Mouse (Mus musculus) limb, embryonic 14.5 days (tissue): ENCODE results near the gene Nhsl1. TPM values are rescaled to one million over a fixed set of nuclear protein-coding genes. Genes with fewer than 3 reads are reported as not detected.

Experiments used
- ATAC-seq: fragments of 200-750 bp; cut with Nextera tagmentation; 2 replicates; pipeline ENCODE4 v1.8.0; 2017; ENCODE audit warnings: low read depth, moderate number of reproducible peaks, moderate TSS enrichment; ENCODE audit not compliant: low FRiP score
- DNase-seq: peaks from one replicate; pipeline ENCODE4 v3.0.0-alpha.2; 2015; ENCODE audit warnings: low spot score
- H3K27ac ChIP-seq: fragments of 300-500 bp; sonication (generic); replicated peaks from 2 replicates; pipeline ENCODE4 v1.5.1; 2014; ENCODE audit warnings: low read depth, mild to moderate bottlenecking, low read length, moderate library complexity, mixed read lengths
- H3K27me3 ChIP-seq: fragments of 300-500 bp; sonication (generic); 2 replicates; pipeline ENCODE4 v1.6.1; 2014; ENCODE audit warnings: low read length, mixed read lengths; ENCODE audit not compliant: control insufficient read depth, insufficient read depth
- H3K36me3 ChIP-seq: fragments of 300-500 bp; sonication (generic); 2 replicates; pipeline ENCODE4 v1.6.1; 2014; ENCODE audit warnings: mild to moderate bottlenecking, low read length, moderate library complexity, mixed read lengths; ENCODE audit not compliant: control insufficient read depth, insufficient read depth
- H3K4me1 ChIP-seq: fragments of 300-500 bp; sonication (generic); 2 replicates; pipeline ENCODE4 v1.6.1; 2014; ENCODE audit warnings: antibody characterized with exemption, low read length, mixed read lengths; ENCODE audit not compliant: control insufficient read depth, insufficient read depth
- H3K4me2 ChIP-seq: fragments of 300-500 bp; sonication (generic); replicated peaks from 2 replicates; pipeline ENCODE4 v1.6.1; 2014; ENCODE audit warnings: low read depth, mild to moderate bottlenecking, low read length, moderate library complexity; ENCODE audit not compliant: severe bottlenecking
- H3K4me3 ChIP-seq: fragments of 300-500 bp; sonication (generic); replicated peaks from 2 replicates; pipeline ENCODE4 v1.5.1; 2014; ENCODE audit warnings: low read length
- H3K9ac ChIP-seq: fragments of 300-500 bp; sonication (generic); 2 replicates; pipeline ENCODE4 v1.6.1; 2014; ENCODE audit warnings: mild to moderate bottlenecking, low read depth, low read length, moderate library complexity; ENCODE audit not compliant: severe bottlenecking
- H3K9me3 ChIP-seq: fragments of 300-500 bp; sonication (generic); 2 replicates; pipeline ENCODE4 v1.6.1; 2016; ENCODE audit warnings: low read length; ENCODE audit not compliant: control insufficient read depth
- POLR2A ChIP-seq: fragments of 200-500 bp; IDR thresholded peaks from 2 replicates; pipeline ENCODE4 v1.8.0; 2012; ENCODE audit warnings: inconsistent platforms, mild to moderate bottlenecking, moderate library complexity, borderline replicate concordance; ENCODE audit not compliant: insufficient read depth, insufficient read length; ENCODE audit errors: extremely low read depth
- WGBS: fragments of 180-500 bp; shearing (Covaris S2); extraction: QIAGEN DNeasy Blood & Tissue Kit; methylation state at CpG from one replicate; pipeline ENCODE4 v1.1.7; 2014; 5-methylcytosine and 5-hydroxymethylcytosine counted together
- polyA plus RNA-seq, 2 experiments: library from polyadenylated mRNA; depleted of rRNA in 1 of 2; stranded (reverse) in 1 of 2; unstranded in 1 of 2; fragments of >200 nt; fragmentation: Nextera tagmentation in 1 of 2; extraction: Ambion mirVana in 1 of 2; gene quantifications; 2 replicates each; pipeline versions ENCODE4 v1.2.1 to v1.2.3; 2012 to 2014

The Nhsl1 gene
- polyA plus RNA-seq, 2 experiments = 14.5 to 16.6 TPM

DNA sequence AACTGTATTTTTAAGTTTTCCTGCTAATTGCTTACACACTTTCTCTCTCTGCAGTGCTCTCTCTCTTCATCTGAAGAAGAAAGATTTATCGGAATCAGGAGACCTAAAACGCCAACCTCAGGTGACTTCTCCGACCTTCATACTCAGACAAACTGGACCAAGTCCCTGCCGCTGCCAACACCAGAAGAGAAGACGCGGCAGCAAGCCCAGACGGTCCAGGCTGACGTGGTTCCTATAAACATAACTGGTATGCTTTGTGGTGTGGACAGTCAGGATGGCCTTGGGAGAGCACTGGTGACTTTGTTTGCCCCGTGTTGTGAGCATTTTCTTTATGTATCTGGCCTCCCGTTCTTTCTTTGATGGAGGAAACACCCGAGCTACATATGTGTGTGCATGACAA lies 192.7 kb downstream of the Nhsl1 start:
- TF ChIP-seq POLR2A = no peak
- H3K4me3 ChIP-seq = no peak overlapping the region
- no peak overlapping the region for H3K4me2 ChIP-seq
- no peaks in the 10 kb centered on the region for H3K9me3 ChIP-seq
- no peak overlapping the region for H3K27ac ChIP-seq
- DNase-seq (no peak), ATAC-seq (no peak)
- WGBS = 73% methylated on average over 11 of the region's 11 CpGs
- H3K27me3 ChIP-seq = no peaks in the 10 kb centered on the region
- H3K9ac ChIP-seq = no peak overlapping the region
- peaks cover 16% of the 10 kb centered on the region for H3K4me1 ChIP-seq
- peaks cover 8% of the 10 kb centered on the region; the same call in 1 of the 2 replicates for H3K36me3 ChIP-seq

GRCm38 (mm10) chr10:18522556-18522955 lies 203.8 kb downstream of the Nhsl1 start:
- Histone ChIP-seq H3K27ac (no peak overlapping the region), H3K36me3 (peaks cover 18% of the 10 kb centered on the region), H3K4me1 (peaks cover 18% of the 10 kb centered on the region), H3K4me3 (no peak overlapping the region), H3K27me3 (no peaks in the 10 kb centered on the region), H3K9me3 (no peaks in the 10 kb centered on the region), H3K4me2 (no peak overlapping the region), H3K9ac (no peak overlapping the region)
- ATAC-seq = no peak
- no peak for TF ChIP-seq POLR2A
- WGBS = 80% methylated on average over 2 of the region's 2 CpGs
- no peak for DNase-seq

DNA sequence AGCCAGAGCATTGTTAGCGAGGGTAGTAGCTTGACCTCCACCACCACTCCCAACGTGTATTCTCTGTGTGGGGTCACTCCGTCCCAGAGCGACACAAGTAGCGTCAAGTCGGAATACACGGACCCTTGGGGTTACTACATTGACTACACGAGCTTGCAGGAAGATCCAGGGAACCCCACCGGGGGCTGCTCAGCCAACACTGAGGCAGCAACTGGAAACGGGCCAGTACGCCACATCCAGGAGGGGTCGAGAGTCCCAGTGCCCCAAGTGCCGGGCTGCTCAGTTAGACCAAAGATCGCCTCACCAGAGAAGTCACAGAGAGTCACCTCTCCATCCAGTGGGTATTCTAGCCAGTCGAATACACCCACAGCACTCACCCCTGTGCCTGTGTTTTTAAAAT lies 206.5 kb downstream of the Nhsl1 start:
- TF ChIP-seq POLR2A = no peak
- 85% methylated on average over 15 of the region's 15 CpGs for WGBS
- no peak for ATAC-seq

DNA sequence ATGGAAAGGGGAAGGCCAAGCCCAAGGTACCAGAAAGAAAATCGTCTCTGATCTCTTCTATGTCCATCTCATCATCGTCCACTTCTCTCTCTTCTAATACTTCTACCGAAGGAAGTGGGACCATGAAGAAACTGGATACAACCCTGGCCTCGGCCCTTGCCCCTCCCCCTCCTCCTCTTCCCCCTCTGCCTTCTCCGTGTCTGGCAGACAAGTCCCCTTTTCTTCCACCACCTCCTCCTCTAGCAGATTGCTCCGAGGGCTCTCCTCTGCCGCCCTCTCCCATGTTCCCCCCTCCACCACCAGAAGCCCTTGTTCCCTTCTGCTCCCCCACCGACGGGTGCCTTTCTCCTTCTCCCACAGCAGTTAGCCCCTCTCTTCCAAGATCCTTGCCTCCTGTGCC lies 206.9 kb downstream of the Nhsl1 start:
- no peak overlapping the region for H3K4me3 ChIP-seq
- no peak for ATAC-seq
- peaks cover 25% of the 10 kb centered on the region for H3K4me1 ChIP-seq
- H3K4me2 ChIP-seq = no peak overlapping the region
- no peak for TF ChIP-seq POLR2A
- no peaks in the 10 kb centered on the region for H3K9me3 ChIP-seq
- H3K27me3 ChIP-seq = no peaks in the 10 kb centered on the region
- no peak overlapping the region for H3K27ac ChIP-seq
- 58% methylated on average over 9 of the region's 9 CpGs for WGBS
- no peak overlapping the region for H3K9ac ChIP-seq
- no peak for DNase-seq
- H3K36me3 ChIP-seq = peaks cover 19% of the 10 kb centered on the region

More for the DNA sequence above, 206.5 kb downstream of the Nhsl1 start:
- no peak overlapping the region for H3K4me2 ChIP-seq
- no peaks in the 10 kb centered on the region for H3K27me3 ChIP-seq
- no peak overlapping the region for H3K9ac ChIP-seq
- no peak for DNase-seq
- H3K4me1 ChIP-seq = peaks cover 25% of the 10 kb centered on the region
- H3K4me3 ChIP-seq = no peak overlapping the region
- H3K9me3 ChIP-seq = no peaks in the 10 kb centered on the region
- no peak overlapping the region for H3K27ac ChIP-seq
- H3K36me3 ChIP-seq = peaks cover 18% of the 10 kb centered on the region

DNA sequence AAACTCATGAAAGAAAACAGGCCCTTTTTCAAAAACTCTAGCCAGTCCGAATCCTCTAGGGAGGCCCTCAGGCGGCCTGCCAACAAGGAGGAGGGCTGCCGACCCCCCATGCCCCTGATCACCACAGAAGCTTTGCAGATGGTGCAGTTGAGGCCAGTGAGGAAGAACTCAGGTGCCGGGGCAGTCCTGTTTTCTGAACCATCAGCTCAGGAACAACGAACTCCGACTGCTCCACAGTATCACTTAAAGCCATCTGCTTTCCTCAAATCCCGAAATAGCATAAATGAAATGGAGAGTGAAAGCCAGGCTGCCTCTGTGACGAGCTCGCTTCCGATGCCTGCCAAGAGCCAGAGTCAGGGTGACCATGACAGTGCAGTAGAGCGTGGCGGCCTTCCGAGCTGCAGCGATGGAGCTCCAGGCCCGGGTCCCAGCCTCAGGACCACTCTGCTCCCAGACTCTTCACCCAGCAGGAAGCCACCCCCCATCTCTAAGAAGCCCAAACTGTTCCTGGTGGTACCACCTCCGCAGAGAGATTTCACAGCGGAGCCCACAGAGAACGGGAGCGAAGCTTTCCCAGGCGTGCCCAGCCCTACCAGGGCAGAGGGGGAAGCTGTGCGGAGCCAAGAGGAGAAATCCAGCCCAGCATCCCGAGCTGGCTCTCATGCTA lies 207.5 kb downstream of the Nhsl1 start:
- ATAC-seq (no peak), DNase-seq (no peak)
- 78% methylated on average over 22 of the region's 22 CpGs for WGBS
- Histone ChIP-seq H3K27me3 (no peaks in the 10 kb centered on the region), H3K4me1 (peaks cover 25% of the 10 kb centered on the region), H3K27ac (peak overlapping the region; percentile 43; the same call in 1 of the 2 replicates), H3K9ac (no peak overlapping the region), H3K4me3 (no peak overlapping the region), H3K9me3 (no peaks in the 10 kb centered on the region), H3K4me2 (no peak overlapping the region), H3K36me3 (peaks cover 24% of the 10 kb centered on the region)
- TF ChIP-seq POLR2A = no peak
